Mouse (Mus musculus): ENCODE measurements around the gene Krt28.

The Krt28 gene

DNA sequence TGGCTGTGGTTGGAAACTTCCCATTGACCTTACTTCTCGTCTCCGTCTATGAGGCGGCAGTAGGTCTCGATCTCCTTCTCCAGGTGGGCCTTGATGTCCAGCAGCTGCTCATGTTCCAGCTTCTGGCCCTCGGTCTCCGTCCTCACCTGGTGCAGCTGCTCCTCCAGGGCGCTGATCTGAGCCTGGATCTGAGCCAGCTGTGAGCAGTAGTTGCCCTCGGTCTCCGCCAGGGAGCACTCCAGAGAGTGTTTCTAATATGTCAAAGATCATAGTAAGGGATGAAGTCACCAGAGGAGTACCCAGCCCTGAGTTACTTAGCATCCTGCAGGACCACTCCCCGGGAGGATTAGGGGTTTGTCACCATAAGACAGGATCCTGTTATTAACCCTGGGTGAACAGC lies 7.9 kb downstream of the Krt28 start:
- no peak for DNase-seq (ENCODE audit: low read depth, low spot score)

DNA sequence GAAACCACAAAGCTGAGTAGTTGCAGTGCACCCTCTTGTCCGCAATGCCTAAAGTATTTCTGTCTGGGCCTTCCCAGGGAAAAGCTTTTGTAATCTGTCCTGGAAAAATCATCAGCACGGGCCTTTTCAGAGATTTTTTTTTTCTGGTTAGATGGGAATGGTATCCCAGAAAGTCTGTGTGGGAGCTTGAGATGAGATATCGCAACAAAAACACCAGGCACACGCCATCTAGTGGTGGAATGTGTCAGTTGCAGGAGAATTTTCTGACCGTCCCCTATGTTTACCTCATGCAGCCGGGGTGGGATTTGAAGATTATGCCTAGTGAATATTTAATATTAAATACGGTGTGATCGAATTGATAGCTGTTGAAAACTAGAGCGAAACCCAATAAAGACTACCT lies 10.3 kb downstream of the Krt28 start:
- peak; percentile 19 for DNase-seq (ENCODE audit: low read depth, low spot score)

DNA sequence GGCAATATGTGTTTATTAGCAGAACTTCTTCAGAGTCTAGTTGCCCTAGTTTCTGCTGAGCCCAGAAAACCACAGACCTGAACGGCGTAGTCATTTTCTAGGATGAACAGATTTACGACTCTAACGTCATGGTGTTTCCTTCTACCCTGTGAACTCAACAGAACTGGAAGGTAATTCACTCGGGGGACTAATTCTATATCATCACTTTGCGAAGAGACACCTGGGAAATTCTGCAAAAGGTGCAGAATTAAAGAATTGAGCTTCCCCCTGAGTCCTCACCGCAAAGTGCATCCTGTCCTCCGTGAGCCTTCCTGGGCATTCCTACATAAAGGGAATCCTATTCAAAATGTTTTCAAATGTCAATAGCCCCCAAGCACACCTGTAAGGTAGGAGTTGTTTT lies 13.3 kb downstream of the Krt28 start:
- no peak for DNase-seq (ENCODE audit: low read depth, low spot score)

DNA sequence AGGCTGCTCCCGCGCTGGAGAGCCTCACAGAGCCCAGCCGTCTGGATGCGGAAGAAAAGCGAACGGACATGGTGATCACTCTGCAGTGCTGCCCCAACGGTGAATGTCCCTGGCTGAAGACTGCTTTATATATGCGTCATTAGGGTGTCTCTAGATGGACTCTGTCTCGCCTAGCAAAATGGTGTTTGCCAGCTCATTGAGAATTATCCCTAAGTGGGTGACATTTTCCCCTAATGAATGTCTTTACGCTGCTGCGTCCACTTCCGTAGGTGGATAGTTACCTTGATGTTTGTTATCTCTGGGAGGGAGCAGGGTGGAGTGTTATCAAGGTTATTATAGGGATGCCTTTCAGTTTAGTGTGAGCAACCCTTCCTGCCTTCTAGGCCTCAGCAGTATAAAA lies 23.7 kb downstream of the Krt28 start, which contains the start of gene Krt27:
Krt27 (minus strand) TSS at position 101 of the 400 bp plus-strand sequence.
- DNase-seq (ENCODE audit: low read depth, low spot score) = no peak

DNA sequence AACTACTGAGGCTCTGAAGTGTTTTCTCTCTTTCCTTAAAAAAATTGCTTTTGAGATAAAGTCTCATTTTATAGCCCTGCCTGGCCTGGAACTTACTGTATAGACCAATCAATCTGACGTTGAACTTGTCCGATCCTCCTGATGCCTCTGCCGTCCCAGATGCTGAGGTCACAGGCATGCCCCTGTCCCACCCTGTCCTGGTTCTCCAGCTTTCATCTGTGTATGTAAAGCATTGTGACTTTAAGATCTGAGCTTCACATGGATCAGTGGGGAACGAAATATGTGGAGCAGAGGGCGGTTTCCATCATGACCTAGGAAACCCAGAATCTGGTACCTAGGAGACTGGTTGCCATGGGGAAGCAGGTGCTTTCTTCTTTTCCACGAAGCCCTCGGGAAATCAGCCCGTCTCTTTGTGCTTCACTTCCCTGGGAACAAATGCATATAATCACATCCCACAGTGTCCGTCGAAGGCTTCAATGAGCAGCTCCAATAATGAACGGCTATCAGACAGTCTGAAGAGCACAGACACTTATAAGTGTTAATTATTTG lies 35.3 kb downstream of the Krt28 start:
- DNase-seq (ENCODE audit: low read depth, low spot score) = no peak

DNA sequence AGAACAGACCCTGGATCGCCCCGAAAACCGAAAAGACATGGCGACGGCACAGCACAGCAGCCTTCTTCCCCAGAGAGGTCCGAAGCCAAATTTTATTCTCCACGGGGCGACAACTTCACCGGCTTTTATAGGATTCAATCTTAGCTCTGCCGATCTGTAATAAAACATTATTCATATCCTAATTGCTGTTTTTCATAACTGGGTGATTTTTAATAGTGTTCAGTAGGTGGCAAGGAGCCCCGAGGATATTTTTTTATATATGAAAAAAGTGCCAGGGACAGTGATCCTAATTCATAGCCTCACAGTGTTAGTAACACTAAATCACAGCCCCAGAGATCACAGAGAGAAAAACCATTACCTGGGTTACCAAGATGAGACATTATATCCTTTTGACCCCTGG lies 36.8 kb downstream of the Krt28 start, which contains the start of gene Krt26:
Krt26 (minus strand) TSS at position 101 of the 400 bp plus-strand sequence.
- no peak for DNase-seq (ENCODE audit: low read depth, low spot score)

DNA sequence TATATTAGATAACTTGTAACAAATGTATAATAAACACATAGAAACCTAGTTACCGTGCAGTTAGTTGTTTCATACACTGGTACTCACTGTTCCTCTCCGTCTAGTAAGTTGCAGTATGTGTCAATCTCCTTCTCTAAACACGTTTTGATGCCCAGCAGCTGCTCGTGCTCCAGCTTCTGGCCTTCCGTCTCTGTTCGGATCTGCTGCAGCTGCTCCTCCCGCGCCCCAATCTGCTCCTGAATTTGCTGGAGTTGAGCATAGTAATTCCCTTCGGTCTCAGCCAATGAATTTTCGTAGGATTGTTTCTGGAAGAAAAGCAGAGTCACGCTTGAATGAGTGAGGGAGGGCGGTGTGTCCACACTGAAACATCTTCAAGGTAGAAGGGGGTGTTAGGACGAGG lies 41.3 kb downstream of the Krt28 start:
- peak; percentile 47 for DNase-seq (ENCODE audit: low read depth, low spot score)

DNA sequence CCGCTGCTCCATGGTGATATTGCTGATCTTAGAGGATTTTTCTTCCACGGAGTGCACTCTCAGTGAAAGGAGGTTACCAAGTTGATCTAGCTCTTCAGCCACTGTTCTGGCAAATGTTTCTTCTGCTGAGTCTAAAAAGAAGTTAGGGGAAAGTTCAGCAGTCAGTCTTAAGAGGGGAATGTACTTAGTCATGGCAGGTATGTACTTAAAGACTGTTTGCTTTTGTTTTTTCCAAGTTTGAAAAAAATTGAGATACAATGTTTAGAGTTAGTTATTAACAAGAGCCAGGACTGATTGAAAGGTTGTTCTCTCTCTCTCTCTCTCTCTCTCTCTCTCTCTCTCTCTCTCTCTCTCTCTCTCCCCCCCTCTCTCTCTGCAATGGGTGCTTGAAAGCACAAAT lies 45.0 kb downstream of the Krt28 start:
- no peak for DNase-seq (ENCODE audit: low read depth, low spot score)

DNA sequence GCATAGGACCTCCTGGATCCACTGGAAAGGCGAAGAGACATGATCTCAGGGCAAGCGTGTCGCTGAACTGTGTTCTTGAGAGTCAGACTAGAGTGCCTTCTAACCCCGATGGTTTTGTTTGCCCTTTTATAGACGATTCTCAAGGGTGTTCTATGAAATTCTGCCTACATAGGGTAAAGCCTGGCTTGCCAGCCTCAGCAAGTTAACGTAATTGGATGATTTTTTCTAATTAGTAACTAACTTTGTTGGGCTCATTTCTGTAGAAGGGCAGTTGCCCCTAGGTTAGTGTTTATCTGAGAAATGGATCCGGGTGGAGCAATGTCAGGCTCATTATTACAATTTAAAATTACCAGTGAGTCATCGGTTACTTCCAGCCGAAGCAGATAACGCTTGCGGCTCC lies 51.9 kb downstream of the Krt28 start, which contains the start of gene Krt25:
Krt25 (minus strand) TSS at position 101 of the 400 bp plus-strand sequence.
- DNase-seq (ENCODE audit: low read depth, low spot score) = no peak

DNA sequence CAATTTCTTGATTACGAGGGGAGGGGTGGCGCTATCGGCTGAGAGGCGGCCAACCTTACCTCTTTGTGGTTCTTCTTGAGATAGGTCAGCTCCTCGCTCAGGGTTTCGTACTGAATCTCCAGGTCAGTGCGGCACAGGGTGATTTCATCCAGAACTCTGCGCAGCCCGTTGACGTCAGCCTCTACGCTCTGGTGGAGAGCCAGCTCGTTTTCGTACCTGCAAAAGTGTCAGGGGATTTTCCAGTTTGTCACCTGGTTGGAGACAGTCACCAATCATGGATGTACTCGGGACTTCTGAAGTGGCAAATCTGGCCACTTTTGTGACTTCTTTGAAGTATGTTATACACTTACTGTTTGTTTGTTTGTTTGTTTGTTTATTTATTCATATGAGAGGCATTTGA lies 53.6 kb downstream of the Krt28 start:
- DNase-seq (ENCODE audit: low read depth, low spot score) = no peak

DNA sequence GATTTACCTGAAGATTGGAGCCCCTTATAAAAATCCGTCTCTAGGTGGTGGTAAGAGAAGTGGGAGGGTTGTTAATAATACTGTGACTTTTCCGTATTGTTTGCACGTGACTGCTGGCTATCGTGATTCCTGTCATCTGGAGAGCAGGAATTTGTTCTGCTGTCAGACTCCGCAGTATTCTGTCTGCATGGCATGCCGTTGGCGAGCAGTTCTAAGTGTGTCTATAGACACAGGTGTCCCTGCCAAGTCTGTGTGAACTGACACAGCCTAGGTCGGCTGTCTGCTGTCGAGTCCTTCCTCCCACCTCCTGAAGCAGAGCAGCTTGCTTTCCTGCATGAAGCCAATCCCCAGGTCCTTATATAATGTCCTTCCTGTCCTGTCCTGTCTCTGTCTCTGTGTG lies 55.6 kb downstream of the Krt28 start:
- no peak for DNase-seq (ENCODE audit: low read depth, low spot score)

DNA sequence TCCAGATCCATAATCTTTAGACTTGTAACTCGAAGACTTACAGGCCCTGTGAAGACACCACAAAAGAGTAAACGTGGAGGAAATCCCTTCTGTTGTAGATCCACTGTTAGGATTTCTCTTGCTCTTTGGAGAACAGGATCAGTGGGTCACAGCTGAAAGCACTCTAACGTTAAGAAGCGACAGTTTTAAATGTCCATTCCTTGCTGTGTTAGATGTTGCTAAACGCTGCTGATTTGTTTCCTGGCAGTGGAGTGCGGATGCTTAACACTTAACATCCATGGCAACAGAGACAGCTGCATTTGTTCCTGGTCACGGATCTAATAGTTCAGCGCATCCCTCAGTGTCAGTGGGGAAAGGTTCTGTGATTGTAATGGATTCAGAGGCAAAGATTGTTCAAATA lies 58.2 kb downstream of the Krt28 start:
- DNase-seq (ENCODE audit: low read depth, low spot score) = no peak
